ENCODE assay signal across 8 mouse cellular contexts in the genomic region with DNA sequence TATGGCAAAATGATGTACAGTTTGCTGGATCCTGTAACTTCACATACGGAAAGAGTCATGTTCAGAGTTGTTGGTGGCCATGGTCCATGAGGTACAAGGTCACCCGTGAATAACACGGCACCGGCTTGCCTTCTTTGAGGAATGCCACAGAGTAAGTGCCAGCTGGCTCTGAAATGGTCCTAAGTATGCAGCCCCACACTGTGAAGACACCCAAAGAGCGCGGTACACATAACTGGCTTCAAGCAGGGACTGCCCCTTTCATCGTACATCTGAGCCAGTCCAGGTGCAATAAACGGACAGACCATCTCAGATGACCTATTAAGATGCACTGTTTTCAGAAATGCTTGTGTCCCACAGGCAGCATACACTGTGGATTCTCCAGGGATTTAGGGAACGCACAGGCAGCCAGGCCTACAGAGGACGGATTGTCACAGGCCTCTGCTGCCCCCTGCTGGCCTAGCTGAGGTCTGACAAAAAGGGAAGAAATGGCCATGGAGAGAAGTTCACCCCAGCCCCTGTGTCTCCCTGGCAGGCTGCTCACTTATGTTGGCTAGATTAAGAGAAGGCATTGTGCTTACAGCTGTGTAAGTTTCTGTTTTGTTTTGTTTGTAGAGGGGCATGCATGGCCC.
DNase-seq lines count a peak whose midpoint lies in the region; ATAC-seq and TF ChIP-seq lines count a peak whose summit lies in the region.

No protein-coding gene starts in this region.

- DNase-seq in c-Kit-negative CD71-positive TER-119-positive erythroid progenitor cells, embryonic 14.5 days (ENCODE audit: low read depth, low spot score): peak; percentile 11
- peak; percentile 81 for DNase-seq in forebrain, embryonic 10.5 days (ENCODE audit: extremely low spot score, low spot score)
- peak; percentile 72 for DNase-seq in heart, postnatal 0 days (ENCODE audit: low spot score)
- peak; percentile 76 for DNase-seq in kidney, postnatal 14 days
- peak; percentile 61 for DNase-seq in ovary, postnatal 14 days (ENCODE audit: low spot score)
- peak; percentile 9 to 66 for DNase-seq in thymus, postnatal 10 days (ENCODE audit: low spot score in 2 of 2)

- H3K36me3 ChIP-seq in ES-Bruce4 (ENCODE audit: control insufficient read depth, insufficient read depth, low read length, poor library complexity, severe bottlenecking): no peaks in the 10 kb centered on the region
- H3K36me3 ChIP-seq in forebrain, embryonic 10.5 days (replicated peaks): no peaks in the 10 kb centered on the region
- no peaks in the 10 kb centered on the region for H3K36me3 ChIP-seq in heart, postnatal 0 days (replicated peaks; ENCODE audit: control insufficient read depth, insufficient read depth, low read length)
- no peaks in the 10 kb centered on the region for H3K36me3 ChIP-seq in lung, embryonic 15.5 days

- no peak overlapping the region for H3K4me3 ChIP-seq in ES-Bruce4 (ENCODE audit: low read depth, low read length)
- no peak overlapping the region for H3K4me3 ChIP-seq in forebrain, embryonic 10.5 days
- H3K4me3 ChIP-seq in heart, postnatal 0 days (ENCODE audit: low read depth, low read length): no peak overlapping the region
- no peak overlapping the region for H3K4me3 ChIP-seq in lung, embryonic 15.5 days

- H3K27ac ChIP-seq in ES-Bruce4 (ENCODE audit: insufficient read depth, low read length): no peak overlapping the region
- H3K27ac ChIP-seq in forebrain, embryonic 10.5 days: no peak overlapping the region
- H3K27ac ChIP-seq in heart, postnatal 0 days (ENCODE audit: low read depth): 0 out of 2 replicates have a peak overlapping the region, but pooled peaks have one; percentile 7
- no peak overlapping the region; the same call in 1 of the 2 replicates for H3K27ac ChIP-seq in lung, embryonic 15.5 days

- WGBS in forebrain, embryonic 10.5 days: 62% methylated on average over 10 of the region's 10 CpGs
- 51% methylated on average over 10 of the region's 10 CpGs for WGBS in heart, postnatal 0 days
- 53% methylated on average over 10 of the region's 10 CpGs for WGBS in lung, embryonic 15.5 days

- H3K27me3 ChIP-seq in ES-Bruce4 (ENCODE audit: control insufficient read depth, insufficient read depth, low read length, poor library complexity, severe bottlenecking): no peaks in the 10 kb centered on the region
- H3K27me3 ChIP-seq in forebrain, embryonic 10.5 days (ENCODE audit: poor library complexity, severe bottlenecking): no peaks in the 10 kb centered on the region
- H3K27me3 ChIP-seq in heart, postnatal 0 days (ENCODE audit: control insufficient read depth, insufficient read depth, low read length): no peaks in the 10 kb centered on the region; the same call in 1 of the 2 replicates
- H3K27me3 ChIP-seq in lung, embryonic 15.5 days: no peaks in the 10 kb centered on the region

- no peaks in the 10 kb centered on the region for H3K9me3 ChIP-seq in ES-Bruce4 (replicated peaks; ENCODE audit: control insufficient read depth, insufficient read depth, low read length, poor library complexity, severe bottlenecking)
- no peaks in the 10 kb centered on the region for H3K9me3 ChIP-seq in forebrain, embryonic 10.5 days
- H3K9me3 ChIP-seq in heart, postnatal 0 days (replicated peaks; ENCODE audit: control insufficient read depth, low read length): no peaks in the 10 kb centered on the region
- no peaks in the 10 kb centered on the region for H3K9me3 ChIP-seq in lung, embryonic 15.5 days

- no peak for TF ChIP-seq POLR2A in ES-Bruce4 (IDR thresholded peaks at IDR 0.05; ENCODE audit: insufficient read depth, low read length)

- peak; percentile 66 for ATAC-seq in heart, postnatal 0 days (ENCODE audit: insufficient read depth, low read depth)
- ATAC-seq in lung, embryonic 15.5 days (ENCODE audit: borderline replicate concordance, extremely low read depth, low FRiP score, low TSS enrichment): peak; percentile 48

- no peak overlapping the region for H3K4me2 ChIP-seq in heart, postnatal 0 days (ENCODE audit: low read depth, low read length)
- no peak overlapping the region for H3K4me2 ChIP-seq in lung, embryonic 15.5 days

- no peak overlapping the region for H3K9ac ChIP-seq in ES-Bruce4 (ENCODE audit: low read depth, poor library complexity, severe bottlenecking)
- no peak overlapping the region for H3K9ac ChIP-seq in heart, postnatal 0 days (replicated peaks; ENCODE audit: low read depth, low read length)
- H3K9ac ChIP-seq in lung, embryonic 15.5 days: no peak overlapping the region

- TF ChIP-seq EP300 in ES-Bruce4 (IDR thresholded peaks at IDR 0.05; ENCODE audit: insufficient read depth, low read depth, low read length): no peak
- no peak for TF ChIP-seq EP300 in heart, postnatal 0 days (IDR thresholded peaks at IDR 0.05; ENCODE audit: low read depth)

- no peaks in the 10 kb centered on the region for H3K4me1 ChIP-seq in ES-Bruce4 (ENCODE audit: control insufficient read depth, insufficient read depth, low read length)
- H3K4me1 ChIP-seq in forebrain, embryonic 10.5 days: peaks cover 40% of the 10 kb centered on the region
- H3K4me1 ChIP-seq in heart, postnatal 0 days (ENCODE audit: control insufficient read depth, insufficient read depth): no peaks in the 10 kb centered on the region
- H3K4me1 ChIP-seq in lung, embryonic 15.5 days: peaks cover 35% of the 10 kb centered on the region

- TF ChIP-seq CTCF in ES-Bruce4 (IDR thresholded peaks at IDR 0.05; ENCODE audit: low read depth, low read length): peak; percentile 95
- peak; percentile 92 for TF ChIP-seq CTCF in heart, postnatal 0 days (IDR thresholded peaks at IDR 0.05; ENCODE audit: low read depth)

Comparison
In these comparisons a context has a peak if more than half of its experiments do, and no peak if none do; other contexts are left out.
1. DNase-seq: peak in every context shown above with its lines; median percentile 81 in forebrain, embryonic 10.5 days; 76 in kidney, postnatal 14 days; 72 in heart, postnatal 0 days; 61 in ovary, postnatal 14 days; 38 in thymus, postnatal 10 days; 11 in c-Kit-negative CD71-positive TER-119-positive erythroid progenitor cells, embryonic 14.5 days.